Mouse (Mus musculus) intestine, embryonic 14.5 days (tissue): Measurements from ENCODE around the gene Chp1. TPM values are rescaled to one million over a fixed set of nuclear protein-coding genes. Genes with fewer than 3 reads are reported as not detected.

Experiments used
- ATAC-seq: fragments of 200-750 bp; cut with Nextera tagmentation; replicated peaks from 2 replicates; pipeline ENCODE4 v1.8.0; 2017; ENCODE audit warnings: low read depth, moderate number of reproducible peaks, moderate TSS enrichment, moderate library complexity; ENCODE audit not compliant: low FRiP score, low TSS enrichment
- DNase-seq: peaks from one replicate; pipeline ENCODE4 v3.0.0-alpha.2; 2018; ENCODE audit warnings: low spot score
- H3K27ac ChIP-seq: fragments of 300-500 bp; sonication (generic); 2 replicates; pipeline ENCODE4 v1.5.1; 2014; ENCODE audit warnings: low read depth, mild to moderate bottlenecking, control low read depth
- H3K27me3 ChIP-seq: fragments of 300-500 bp; sonication (generic); replicated peaks from 2 replicates; pipeline ENCODE4 v1.6.1; 2014; ENCODE audit warnings: low read length, control low read depth; ENCODE audit not compliant: control insufficient read depth, insufficient read depth
- H3K36me3 ChIP-seq: fragments of 300-500 bp; sonication (generic); 2 replicates; pipeline ENCODE4 v1.6.1; 2014; ENCODE audit warnings: low read length, control low read depth; ENCODE audit not compliant: control insufficient read depth, insufficient read depth
- H3K4me1 ChIP-seq: fragments of 300-500 bp; sonication (generic); replicated peaks from 2 replicates; pipeline ENCODE4 v1.6.1; 2014; ENCODE audit warnings: low read length, control low read depth, mixed read lengths; ENCODE audit not compliant: control insufficient read depth, insufficient read depth
- H3K4me2 ChIP-seq: fragments of 300-500 bp; sonication (generic); 2 replicates; pipeline ENCODE4 v1.6.1; 2014; ENCODE audit warnings: low read length
- H3K4me3 ChIP-seq: fragments of 300-500 bp; sonication (generic); 2 replicates; pipeline ENCODE4 v1.5.1; 2014; ENCODE audit warnings: low read depth, low read length, control low read depth, mixed read lengths
- H3K9ac ChIP-seq: fragments of 300-500 bp; sonication (generic); 2 replicates; pipeline ENCODE4 v1.6.1; 2014; ENCODE audit warnings: mild to moderate bottlenecking, low read length
- H3K9me3 ChIP-seq: fragments of 300-500 bp; sonication (generic); 2 replicates; pipeline ENCODE4 v1.6.1; 2016; ENCODE audit warnings: low read length, control low read depth; ENCODE audit not compliant: control insufficient read depth
- WGBS: fragments of 180-500 bp; shearing (Covaris S2); extraction: QIAGEN DNeasy Blood & Tissue Kit; methylation state at CpG from one replicate; pipeline ENCODE4 v1.1.7; 2014; 5-methylcytosine and 5-hydroxymethylcytosine counted together
- polyA plus RNA-seq: library from polyadenylated mRNA; unstranded; fragments of >200 nt; fragmentation: Nextera tagmentation; extraction: Ambion mirVana; gene quantifications from 2 replicates; pipeline ENCODE4 v1.2.1, GENCODE M21; 2014

Gene Chp1
- polyA plus RNA-seq, 1 experiment from 2014 or later, result 54.5 TPM

DNA sequence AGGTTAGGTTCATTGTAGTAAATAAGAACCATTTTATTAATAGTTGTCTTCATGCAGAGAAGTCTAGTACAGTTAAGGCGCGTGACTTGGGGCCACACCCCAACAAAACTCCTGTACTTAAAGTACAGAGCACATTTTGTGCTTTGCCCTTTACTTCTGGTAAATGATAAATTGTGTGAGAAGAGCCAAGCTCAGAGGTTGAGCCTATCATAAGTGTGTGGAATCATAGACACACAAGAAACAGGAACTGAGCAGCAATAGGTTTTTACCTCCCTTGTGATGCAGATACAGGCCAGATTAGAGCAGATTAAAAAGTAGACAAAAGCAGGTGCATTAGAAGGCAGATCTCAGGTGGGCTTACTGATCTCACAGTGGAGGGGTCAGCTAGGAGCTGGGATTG lies 73.8 kb downstream of the Chp1 start:
- ATAC-seq, result no peak

More for the DNA sequence above, 73.8 kb downstream of the Chp1 start:
- Histone ChIP-seq H3K27me3 (no peaks in the 10 kb centered on the region), H3K27ac (no peak overlapping the region), H3K36me3 (peaks cover 26% of the 10 kb centered on the region), H3K4me2 (no peak overlapping the region), H3K4me1 (peaks cover 20% of the 10 kb centered on the region; the same call in 1 of the 2 replicates), H3K4me3 (no peak overlapping the region), H3K9me3 (no peaks in the 10 kb centered on the region), H3K9ac (0 out of 2 replicates have a peak overlapping the region, but pooled peaks have one; percentile 5)
- 96% methylated on average over 2 of the region's 2 CpGs for WGBS
- DNase-seq, result no peak

Other genes with a start within 250 kb of the Chp1 start
- gene Dll4, start 221.9 kb upstream of the Chp1 start, polyA plus RNA-seq, result 6.9 and 7.1 TPM in 2 replicates
- 1.6 and 1.7 TPM in 2 replicates for gene Chac1, start 196.5 kb upstream of the Chp1 start, polyA plus RNA-seq
- gene Ino80, start 70.0 kb upstream of the Chp1 start, polyA plus RNA-seq, result 7.0 and 8.3 TPM in 2 replicates
- gene Exd1, start 70 bp upstream of the Chp1 start, polyA plus RNA-seq, result 0.20 and 0.27 TPM in 2 replicates
- 61.0 and 68.7 TPM in 2 replicates for gene Nusap1, start 70.6 kb downstream of the Chp1 start, polyA plus RNA-seq
- gene Oip5, start 70.8 kb downstream of the Chp1 start, polyA plus RNA-seq, result 25.8 and 29.2 TPM in 2 replicates
- gene Ndufaf1, start 115.1 kb downstream of the Chp1 start, polyA plus RNA-seq, result 42.8 and 44.8 TPM in 2 replicates
- 29.4 and 32.0 TPM in 2 replicates for gene Rtf1, start 127.4 kb downstream of the Chp1 start, polyA plus RNA-seq
- gene Itpka, start 194.6 kb downstream of the Chp1 start, polyA plus RNA-seq, result 7.2 and 7.4 TPM in 2 replicates
- 1.9 and 2.8 TPM in 2 replicates for gene Ltk, start 212.7 kb downstream of the Chp1 start, polyA plus RNA-seq
- gene Rpap1, start 239.8 kb downstream of the Chp1 start, polyA plus RNA-seq, result 27.0 and 28.1 TPM in 2 replicates